Mouse (Mus musculus): Measurements from ENCODE around the gene Rbm4b. TPM values are rescaled to one million over a fixed set of nuclear protein-coding genes. Genes with fewer than 3 reads are reported as not detected.
"Not testable (repeated sequence)": the region's sequence is repeated elsewhere in the genome, so short reads cannot be mapped to it uniquely, and the experiment has no call there.

Gene Rbm4b
- polyA plus RNA-seq, 1 experiment from 2014 or later, result 190 TPM

- no peak overlapping the region for H3K9ac ChIP-seq (replicated peaks; ENCODE audit: low read length)
- no peaks in the 10 kb centered on the region for H3K27me3 ChIP-seq (ENCODE audit: control insufficient read depth, insufficient read depth, low read length)
- 90% methylated on average over 10 of the region's 10 CpGs for WGBS
- ATAC-seq (ENCODE audit: low FRiP score, low TSS enrichment) (no peak), DNase-seq (no peak)
- no peak overlapping the region for H3K27ac ChIP-seq (replicated peaks; ENCODE audit: low read depth, low read length)
- no peaks in the 10 kb centered on the region for H3K9me3 ChIP-seq (ENCODE audit: control insufficient read depth, low read length)
- H3K4me2 ChIP-seq (ENCODE audit: low read length), result no peak overlapping the region
- H3K4me1 ChIP-seq (ENCODE audit: control insufficient read depth, insufficient read depth, low read length), result no peaks in the 10 kb centered on the region
- H3K4me3 ChIP-seq (replicated peaks; ENCODE audit: low read depth, low read length), result no peak overlapping the region
- H3K36me3 ChIP-seq (ENCODE audit: control insufficient read depth, insufficient read depth, low read length), result peaks cover 90% of the 10 kb centered on the region
Observed at GRCm38 (mm10) chr19:4748493-4748892, 7.8 kb upstream of the Rbm4b start.

DNA sequence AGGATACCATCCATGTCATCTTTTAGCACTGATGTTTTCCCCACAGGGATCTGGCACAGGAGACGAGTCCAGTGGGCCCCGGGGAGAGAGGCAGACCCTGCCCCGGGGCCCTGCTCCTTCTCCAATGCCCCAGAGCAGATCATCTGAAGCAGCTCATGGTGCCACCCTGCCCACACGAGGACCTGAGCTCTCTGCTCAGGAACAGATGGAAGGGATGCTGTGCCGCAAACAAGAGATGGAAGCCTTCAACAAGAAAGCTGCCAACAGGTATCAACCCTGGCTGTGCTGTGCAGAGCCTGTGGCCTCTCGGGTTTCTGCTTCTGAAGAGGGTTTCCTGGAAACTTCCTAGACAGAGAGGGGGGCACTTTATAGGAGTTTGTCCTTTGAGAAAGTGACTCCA is 6.3 kb upstream of the Rbm4b start:
- Histone ChIP-seq H3K36me3 (ENCODE audit: control insufficient read depth, insufficient read depth, low read length) (peaks cover 76% of the 10 kb centered on the region), H3K4me3 (replicated peaks; ENCODE audit: low read depth, low read length) (no peak overlapping the region), H3K27ac (replicated peaks; ENCODE audit: low read depth, low read length) (no peak overlapping the region), H3K4me1 (ENCODE audit: control insufficient read depth, insufficient read depth, low read length) (no peaks in the 10 kb centered on the region), H3K9me3 (ENCODE audit: control insufficient read depth, low read length) (no peaks in the 10 kb centered on the region), H3K9ac (replicated peaks; ENCODE audit: low read length) (no peak overlapping the region), H3K4me2 (ENCODE audit: low read length) (no peak overlapping the region), H3K27me3 (ENCODE audit: control insufficient read depth, insufficient read depth, low read length) (no peaks in the 10 kb centered on the region)
- WGBS, result 92% methylated on average over 6 of the region's 6 CpGs
- ATAC-seq (ENCODE audit: low FRiP score, low TSS enrichment), result no peak
- DNase-seq, result no peak

- peak overlapping the region; percentile 66 for H3K4me2 ChIP-seq (ENCODE audit: low read length)
- H3K9ac ChIP-seq (replicated peaks; ENCODE audit: low read length), result peak overlapping the region; percentile 46
- DNase-seq, result peak; percentile 95
- ATAC-seq (ENCODE audit: low FRiP score, low TSS enrichment), result peak; percentile 76
- H3K27ac ChIP-seq (replicated peaks; ENCODE audit: low read depth, low read length), result peak overlapping the region; percentile 98
- H3K36me3 ChIP-seq (ENCODE audit: control insufficient read depth, insufficient read depth, low read length), result peaks cover 43% of the 10 kb centered on the region
- no peaks in the 10 kb centered on the region for H3K9me3 ChIP-seq (ENCODE audit: control insufficient read depth, low read length)
- peaks cover 26% of the 10 kb centered on the region for H3K4me1 ChIP-seq (ENCODE audit: control insufficient read depth, insufficient read depth, low read length)
- no peaks in the 10 kb centered on the region for H3K27me3 ChIP-seq (ENCODE audit: control insufficient read depth, insufficient read depth, low read length)
- peak overlapping the region; percentile 74 for H3K4me3 ChIP-seq (replicated peaks; ENCODE audit: low read depth, low read length)
- WGBS, result 0% methylated on average over 10 of the region's 10 CpGs
Observed at GRCm38 (mm10) chr19:4755565-4756192, 618 bp upstream of the Rbm4b start.

- Histone ChIP-seq H3K9me3 (ENCODE audit: control insufficient read depth, low read length) (no peaks in the 10 kb centered on the region), H3K4me2 (ENCODE audit: low read length) (peak overlapping the region; percentile 66), H3K4me3 (replicated peaks; ENCODE audit: low read depth, low read length) (peak overlapping the region; percentile 74), H3K4me1 (ENCODE audit: control insufficient read depth, insufficient read depth, low read length) (peaks cover 33% of the 10 kb centered on the region), H3K27me3 (ENCODE audit: control insufficient read depth, insufficient read depth, low read length) (no peaks in the 10 kb centered on the region), H3K36me3 (ENCODE audit: control insufficient read depth, insufficient read depth, low read length) (peaks cover 41% of the 10 kb centered on the region), H3K9ac (replicated peaks; ENCODE audit: low read length) (peak overlapping the region; percentile 86), H3K27ac (replicated peaks; ENCODE audit: low read depth, low read length) (peak overlapping the region; percentile 98)
- DNase-seq (no peak), ATAC-seq (ENCODE audit: low FRiP score, low TSS enrichment) (no peak)
- WGBS, result 7% methylated on average over 9 of the region's 9 CpGs
Observed at GRCm38 (mm10) chr19:4756921-4757320, 624 bp downstream of the Rbm4b start.

GRCm38 (mm10) chr19:4760544-4760943 is 4.2 kb downstream of the Rbm4b start:
- not testable (repeated sequence) for H3K9me3 ChIP-seq (ENCODE audit: control insufficient read depth, low read length); H3K27ac ChIP-seq (replicated peaks; ENCODE audit: low read depth, low read length); H3K9ac ChIP-seq (replicated peaks; ENCODE audit: low read length); H3K27me3 ChIP-seq (ENCODE audit: control insufficient read depth, insufficient read depth, low read length); ATAC-seq (ENCODE audit: low FRiP score, low TSS enrichment); DNase-seq
- H3K4me3 ChIP-seq (replicated peaks; ENCODE audit: low read depth, low read length), result 0 out of 2 replicates have a peak overlapping the region, but pooled peaks have one; percentile 5
- H3K36me3 ChIP-seq (ENCODE audit: control insufficient read depth, insufficient read depth, low read length), result peaks cover 68% of the 10 kb centered on the region
- H3K4me1 ChIP-seq (ENCODE audit: control insufficient read depth, insufficient read depth, low read length), result peaks cover 47% of the 10 kb centered on the region
- peak overlapping the region; percentile 93 for H3K4me2 ChIP-seq (ENCODE audit: low read length)
- WGBS, result 88% methylated on average over 8 of the region's 8 CpGs

- Histone ChIP-seq H3K4me2 (ENCODE audit: low read length) (0 out of 2 replicates have a peak overlapping the region, but pooled peaks have one; percentile 10), H3K27ac (replicated peaks; ENCODE audit: low read depth, low read length) (no peak overlapping the region), H3K36me3 (ENCODE audit: control insufficient read depth, insufficient read depth, low read length) (peaks cover 85% of the 10 kb centered on the region), H3K4me1 (ENCODE audit: control insufficient read depth, insufficient read depth, low read length) (peaks cover 43% of the 10 kb centered on the region), H3K4me3 (replicated peaks; ENCODE audit: low read depth, low read length) (no peak overlapping the region), H3K9me3 (ENCODE audit: control insufficient read depth, low read length) (no peaks in the 10 kb centered on the region), H3K9ac (replicated peaks; ENCODE audit: low read length) (no peak overlapping the region), H3K27me3 (ENCODE audit: control insufficient read depth, insufficient read depth, low read length) (no peaks in the 10 kb centered on the region)
- DNase-seq (peak; percentile 21), ATAC-seq (ENCODE audit: low FRiP score, low TSS enrichment) (no peak)
- 67% methylated on average over 1 of the region's 1 CpGs for WGBS
Observed at GRCm38 (mm10) chr19:4762876-4763275, 6.6 kb downstream of the Rbm4b start.

GRCm38 (mm10) chr19:4767507-4768148 is 11.3 kb downstream of the Rbm4b start:
- Histone ChIP-seq H3K27ac (replicated peaks; ENCODE audit: low read depth, low read length) (no peak overlapping the region), H3K4me3 (replicated peaks; ENCODE audit: low read depth, low read length) (no peak overlapping the region), H3K4me1 (ENCODE audit: control insufficient read depth, insufficient read depth, low read length) (peaks cover 14% of the 10 kb centered on the region), H3K36me3 (ENCODE audit: control insufficient read depth, insufficient read depth, low read length) (peaks cover 95% of the 10 kb centered on the region), H3K9me3 (ENCODE audit: control insufficient read depth, low read length) (no peaks in the 10 kb centered on the region), H3K9ac (replicated peaks; ENCODE audit: low read length) (no peak overlapping the region), H3K27me3 (ENCODE audit: control insufficient read depth, insufficient read depth, low read length) (no peaks in the 10 kb centered on the region), H3K4me2 (ENCODE audit: low read length) (no peak overlapping the region)
- no peak for DNase-seq
- ATAC-seq (ENCODE audit: low FRiP score, low TSS enrichment), result no peak
- 93% methylated on average over 11 of the region's 12 CpGs for WGBS

- Histone ChIP-seq H3K36me3 (ENCODE audit: control insufficient read depth, insufficient read depth, low read length) (peaks cover 77% of the 10 kb centered on the region), H3K27me3 (ENCODE audit: control insufficient read depth, insufficient read depth, low read length) (no peaks in the 10 kb centered on the region), H3K4me1 (ENCODE audit: control insufficient read depth, insufficient read depth, low read length) (no peaks in the 10 kb centered on the region), H3K9me3 (ENCODE audit: control insufficient read depth, low read length) (no peaks in the 10 kb centered on the region), H3K27ac (replicated peaks; ENCODE audit: low read depth, low read length) (no peak overlapping the region), H3K4me3 (replicated peaks; ENCODE audit: low read depth, low read length) (no peak overlapping the region), H3K9ac (replicated peaks; ENCODE audit: low read length) (no peak overlapping the region), H3K4me2 (ENCODE audit: low read length) (no peak overlapping the region)
- DNase-seq (no peak), ATAC-seq (ENCODE audit: low FRiP score, low TSS enrichment) (no peak)
- WGBS, result 87% methylated on average over 3 of the region's 3 CpGs
Observed at GRCm38 (mm10) chr19:4772785-4773184, 16.5 kb downstream of the Rbm4b start.

DNA sequence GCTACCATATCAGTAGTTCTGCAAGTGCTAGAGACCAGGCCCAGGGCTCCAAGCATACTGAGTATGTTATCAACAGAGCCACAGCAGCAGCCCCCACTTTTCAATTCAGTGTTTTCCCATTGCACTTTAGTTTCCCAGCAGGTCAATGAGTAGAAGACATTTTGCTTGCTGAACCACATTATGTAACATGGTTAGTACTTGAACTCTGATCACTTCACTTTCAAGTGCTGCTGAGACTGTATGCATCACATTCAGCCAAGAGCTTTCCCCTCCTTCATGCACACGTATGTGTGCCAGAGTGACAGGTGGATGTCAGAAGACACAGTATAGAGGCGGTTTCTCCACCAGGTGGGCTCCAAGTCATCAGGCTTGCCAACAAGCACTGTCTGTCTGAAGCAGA is 26.6 kb downstream of the Rbm4b start:
- no peak overlapping the region for H3K9ac ChIP-seq (replicated peaks; ENCODE audit: low read length)
- peaks cover 78% of the 10 kb centered on the region for H3K36me3 ChIP-seq (ENCODE audit: control insufficient read depth, insufficient read depth, low read length)

More for the DNA sequence above, 26.6 kb downstream of the Rbm4b start:
- Histone ChIP-seq H3K27ac (replicated peaks; ENCODE audit: low read depth, low read length) (no peak overlapping the region), H3K4me3 (replicated peaks; ENCODE audit: low read depth, low read length) (no peak overlapping the region), H3K9me3 (ENCODE audit: control insufficient read depth, low read length) (no peaks in the 10 kb centered on the region), H3K4me2 (ENCODE audit: low read length) (no peak overlapping the region), H3K27me3 (ENCODE audit: control insufficient read depth, insufficient read depth, low read length) (no peaks in the 10 kb centered on the region), H3K4me1 (ENCODE audit: control insufficient read depth, insufficient read depth, low read length) (peaks cover 8% of the 10 kb centered on the region)
- WGBS, result 94% methylated on average over 2 of the region's 2 CpGs
- ATAC-seq (ENCODE audit: low FRiP score, low TSS enrichment), result no peak
- DNase-seq, result no peak

All from midbrain, embryonic 14.5 days (tissue).